Mouse (Mus musculus) bone marrow, adult 2 months (tissue): ENCODE results near the gene Psmb8. TPM values are rescaled to one million over a fixed set of nuclear protein-coding genes. Genes with fewer than 3 reads are reported as not detected.
A peak's percentile ranks its signal among the peaks of the same experiment; 100 is the strongest.

Experiments
- H3K27ac ChIP-seq: fragments of 200-500 bp; 2 replicates; pipeline ENCODE4 v1.5.1; 2012; ENCODE audit warnings: low read depth, mild to moderate bottlenecking, control low read depth, inconsistent platforms, low read length; ENCODE audit not compliant: control insufficient read depth, poor library complexity, insufficient read depth
- H3K4me1 ChIP-seq: fragments of 200-500 bp; 2 replicates; pipeline ENCODE4 v1.6.1; 2011; ENCODE audit warnings: low read length; ENCODE audit not compliant: control insufficient read depth, insufficient read depth
- H3K4me3 ChIP-seq: fragments of 200-500 bp; replicated peaks from 2 replicates; pipeline ENCODE3; 2011; ENCODE audit warnings: mild to moderate bottlenecking, low read depth, low read length, control low read depth; ENCODE audit not compliant: control insufficient read depth
- CTCF ChIP-seq: fragments of 200-500 bp; IDR thresholded peaks from 2 replicates; pipeline ENCODE4 v1.5.1; 2011; ENCODE audit warnings: low read length, control low read depth; ENCODE audit not compliant: control insufficient read depth, insufficient read depth
- POLR2A ChIP-seq: fragments of 200-500 bp; IDR thresholded peaks from 2 replicates; pipeline ENCODE4 v1.6.1; 2011; ENCODE audit warnings: low read depth, mild to moderate bottlenecking, control low read depth, low read length, borderline replicate concordance; ENCODE audit not compliant: control insufficient read depth
- WGBS: fragments of 180-500 bp; shearing (Covaris S2); methylation state at CpG from one replicate; pipeline ENCODE4 v1.1.7; 2018; 5-methylcytosine and 5-hydroxymethylcytosine counted together
- polyA plus RNA-seq: library from polyadenylated mRNA; stranded (reverse); fragments of >200 nt; gene quantifications from 2 replicates; pipeline ENCODE4 v1.2.4, GENCODE M21; 2011; ENCODE audit warnings: low replicate concordance; ENCODE audit not compliant: missing spikeins, insufficient read depth, insufficient read length

The Psmb8 gene
- polyA plus RNA-seq, 1 experiment, result 68.8 TPM

DNA sequence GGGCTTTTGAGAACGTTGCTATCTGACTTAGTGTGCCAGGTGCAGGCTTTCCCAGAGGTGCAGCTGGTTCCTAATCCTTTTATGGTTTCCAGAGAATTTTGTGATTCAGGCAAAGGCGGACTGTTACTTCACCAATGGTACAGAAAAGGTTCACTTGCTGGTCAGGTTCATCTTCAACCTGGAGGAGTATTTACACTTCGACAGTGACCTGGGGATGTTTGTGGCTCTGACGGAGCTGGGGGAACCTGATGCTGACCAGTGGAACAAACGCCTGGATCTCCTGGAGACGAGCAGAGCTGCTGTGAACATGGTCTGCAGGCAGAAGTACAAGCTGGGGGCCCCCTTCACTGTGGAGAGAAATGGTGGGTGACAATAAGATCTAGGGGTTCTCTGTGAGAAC is 43.4 kb downstream of the Psmb8 start:
- no peak for TF ChIP-seq POLR2A
- TF ChIP-seq CTCF, result no peak
- 75% methylated on average over 6 of the region's 6 CpGs for WGBS
- no peaks in the 10 kb centered on the region; the same call in 1 of the 2 replicates for H3K4me1 ChIP-seq
- no peak overlapping the region for H3K4me3 ChIP-seq
- 0 out of 2 replicates have a peak overlapping the region, but pooled peaks have one; percentile 28 for H3K27ac ChIP-seq

DNA sequence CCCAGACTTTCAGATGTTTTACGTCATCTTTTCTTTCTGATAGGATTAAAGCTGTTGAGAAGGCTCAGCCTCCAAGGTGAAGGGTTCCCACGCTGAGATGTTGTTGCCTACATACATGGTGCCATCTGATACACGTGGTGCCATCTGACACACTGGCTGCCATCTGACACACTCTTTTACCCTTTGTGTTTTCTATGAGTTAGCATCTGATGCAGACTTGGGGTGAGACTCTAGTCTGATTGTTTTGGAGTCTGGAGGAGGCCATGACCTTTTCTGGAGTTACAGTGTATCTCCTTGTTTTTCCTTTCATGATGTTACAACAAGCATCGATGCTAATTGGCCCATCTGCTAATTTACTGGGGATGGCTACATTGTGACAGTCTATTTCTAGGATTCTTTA is 47.1 kb downstream of the Psmb8 start:
- no peak for TF ChIP-seq CTCF
- no peak for TF ChIP-seq POLR2A
- Histone ChIP-seq H3K4me1 (peaks cover 4% of the 10 kb centered on the region; the same call in 1 of the 2 replicates), H3K27ac (no peak overlapping the region), H3K4me3 (no peak overlapping the region)
- WGBS, result 83% methylated on average over 4 of the region's 4 CpGs

DNA sequence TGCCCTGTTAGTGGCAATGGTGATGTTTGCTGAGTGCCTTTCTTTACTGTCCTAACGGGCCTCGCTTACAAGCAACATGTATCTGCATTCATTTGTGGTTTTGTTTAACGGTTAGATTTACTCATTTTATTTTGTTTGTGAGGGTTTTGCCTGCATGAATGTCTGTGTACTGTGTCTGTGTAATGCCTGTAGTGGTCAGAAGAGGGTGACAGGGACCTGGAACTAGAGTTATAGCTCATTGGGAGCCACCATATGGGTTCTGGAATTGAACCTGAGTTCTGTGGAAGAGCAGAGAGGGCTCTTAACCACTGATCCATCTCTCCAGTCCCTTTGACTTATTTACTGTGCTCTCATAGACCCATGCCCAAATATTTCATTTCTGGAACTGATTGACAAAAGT is 49.5 kb downstream of the Psmb8 start:
- no peak overlapping the region for H3K4me3 ChIP-seq
- no peak for TF ChIP-seq CTCF
- TF ChIP-seq POLR2A, result no peak
- no peak overlapping the region for H3K27ac ChIP-seq
- 60% methylated on average over 3 of the region's 3 CpGs for whole genome bisulfite sequencing
- peaks cover 4% of the 10 kb centered on the region; the same call in 1 of the 2 replicates for H3K4me1 ChIP-seq

DNA sequence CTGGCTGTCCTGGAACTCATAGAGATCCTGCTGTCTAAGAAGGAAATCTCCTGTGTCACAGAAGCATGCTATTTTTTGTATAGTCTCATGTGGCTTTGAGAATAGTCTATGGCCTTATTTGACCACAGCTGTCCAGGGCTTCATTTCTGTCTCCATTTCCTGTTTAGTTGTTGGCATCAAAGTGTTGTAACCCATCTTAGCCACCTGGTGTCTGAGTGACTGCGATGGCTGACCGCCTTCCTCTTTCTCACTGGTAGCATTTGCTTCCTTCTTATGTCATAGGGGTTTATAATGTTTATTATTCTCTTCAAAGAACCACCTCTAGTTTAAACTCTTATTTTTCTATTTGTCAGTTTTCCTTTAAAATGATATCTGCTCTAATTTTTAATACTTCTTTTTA is 51.2 kb downstream of the Psmb8 start:
- 6% methylated on average over 2 of the region's 2 CpGs for WGBS
- TF ChIP-seq POLR2A, result no peak
- TF ChIP-seq CTCF, result peak; percentile 43; the same call in 1 of the 2 replicates
- Histone ChIP-seq H3K27ac (no peak overlapping the region), H3K4me1 (peaks cover 4% of the 10 kb centered on the region; the same call in 1 of the 2 replicates), H3K4me3 (no peak overlapping the region)

DNA sequence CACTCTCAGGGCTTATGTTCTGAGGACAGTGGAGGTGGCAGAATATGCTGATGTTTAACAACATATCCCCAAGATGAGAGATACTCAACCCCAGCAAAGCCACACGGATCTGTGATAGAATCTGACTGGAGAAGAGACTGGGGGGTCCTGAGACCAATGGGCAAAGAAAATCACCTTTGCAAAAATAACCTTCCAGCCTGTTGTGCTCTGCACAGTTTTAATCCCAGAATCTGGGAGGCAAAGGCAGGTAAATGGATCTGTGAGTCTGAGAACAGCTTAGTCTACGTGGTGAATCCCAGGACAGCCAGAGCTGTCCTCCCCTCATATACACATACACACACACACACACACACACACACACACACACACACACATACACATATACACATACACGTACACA is 51.8 kb downstream of the Psmb8 start:
- TF ChIP-seq POLR2A (no peak), CTCF (no peak)
- 0 out of 2 replicates have a peak overlapping the region, but pooled peaks have one; percentile 7 for H3K27ac ChIP-seq
- peaks cover 4% of the 10 kb centered on the region; the same call in 1 of the 2 replicates for H3K4me1 ChIP-seq
- no peak overlapping the region for H3K4me3 ChIP-seq
- 48% methylated on average over 3 of the region's 3 CpGs for WGBS

DNA sequence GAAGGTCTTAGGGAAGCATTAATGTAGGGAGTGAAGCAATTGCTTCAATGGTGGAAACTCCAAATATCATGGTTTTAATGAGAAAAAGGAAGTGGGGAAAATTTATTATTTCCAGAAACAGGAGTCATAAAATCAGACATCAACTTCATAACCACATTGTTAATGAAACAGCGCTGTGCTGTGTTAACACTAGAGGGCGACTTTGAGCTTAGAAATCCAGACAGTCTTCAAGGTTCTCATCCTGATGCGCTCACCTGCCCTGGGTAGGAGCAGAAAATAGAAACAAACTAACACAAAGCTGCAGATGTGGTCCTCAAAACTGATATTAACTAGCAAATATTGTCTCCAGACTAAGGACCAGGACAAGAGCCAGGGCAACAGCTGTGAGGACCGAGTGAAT is 52.4 kb downstream of the Psmb8 start:
- Histone ChIP-seq H3K4me1 (peaks cover 4% of the 10 kb centered on the region; the same call in 1 of the 2 replicates), H3K27ac (no peak overlapping the region), H3K4me3 (no peak overlapping the region)
- no peak for TF ChIP-seq POLR2A
- TF ChIP-seq CTCF, result peak; percentile 48
- WGBS, result 12% methylated on average over 4 of the region's 4 CpGs

Other genes with a start within 250 kb of the Psmb8 start
- 1.9 and 4.1 TPM in 2 replicates for gene B3galt4, start 246.2 kb upstream of the Psmb8 start, polyA plus RNA-seq
- gene Vps52, start 241.9 kb upstream of the Psmb8 start, polyA plus RNA-seq, result 13.7 and 23.1 TPM in 2 replicates
- gene Rps18, start 241.7 kb upstream of the Psmb8 start, polyA plus RNA-seq, result 1,108 and 1,335 TPM in 2 replicates
- 698 and 1,240 TPM in 2 replicates for gene H2-K1, start 197.4 kb upstream of the Psmb8 start, polyA plus RNA-seq
- gene Ring1, start 173.0 kb upstream of the Psmb8 start, polyA plus RNA-seq, result 9.0 and 35.7 TPM in 2 replicates
- 120 and 165 TPM in 2 replicates for gene H2-Ke6, start 169.7 kb upstream of the Psmb8 start, polyA plus RNA-seq
- 51.4 and 84.6 TPM in 2 replicates for gene Slc39a7, start 166.0 kb upstream of the Psmb8 start, polyA plus RNA-seq
- gene Rxrb, start 165.9 kb upstream of the Psmb8 start, polyA plus RNA-seq, result 36.0 and 70.9 TPM in 2 replicates
- 10.7 and 12.6 TPM in 2 replicates for gene Col11a2, start 158.3 kb upstream of the Psmb8 start, polyA plus RNA-seq
- gene H2-Oa, start 105.4 kb upstream of the Psmb8 start, polyA plus RNA-seq, result 3.9 and 6.3 TPM in 2 replicates
- 14.2 and 38.5 TPM in 2 replicates for gene H2-DMa, start 78.2 kb upstream of the Psmb8 start, polyA plus RNA-seq
- 118 and 172 TPM in 2 replicates for gene Brd2, start 75.1 kb upstream of the Psmb8 start, polyA plus RNA-seq
- 24.3 and 38.9 TPM in 2 replicates for gene H2-DMb2, start 54.4 kb upstream of the Psmb8 start, polyA plus RNA-seq
- 42.1 and 59.8 TPM in 2 replicates for gene H2-DMb1, start 44.6 kb upstream of the Psmb8 start, polyA plus RNA-seq
- gene Tap1, start 10.2 kb upstream of the Psmb8 start, polyA plus RNA-seq, result 34.1 and 55.9 TPM in 2 replicates
- 111 and 156 TPM in 2 replicates for gene Psmb9, start 10.0 kb upstream of the Psmb8 start, polyA plus RNA-seq
- gene Tap2, start 5.8 kb downstream of the Psmb8 start, polyA plus RNA-seq, result 50.7 and 54.8 TPM in 2 replicates
- 30.9 and 72.2 TPM in 2 replicates for gene H2-Ob, start 41.2 kb downstream of the Psmb8 start, polyA plus RNA-seq
- 73.7 and 175 TPM in 2 replicates for gene H2-Ab1, start 60.0 kb downstream of the Psmb8 start, polyA plus RNA-seq
- gene H2-Aa, start 90.1 kb downstream of the Psmb8 start, polyA plus RNA-seq, result 65.0 and 143 TPM in 2 replicates
- 32.6 and 82.7 TPM in 2 replicates for gene H2-Eb1, start 108.1 kb downstream of the Psmb8 start, polyA plus RNA-seq
- 0.29 and 0.60 TPM in 2 replicates for gene H2-Eb2, start 127.9 kb downstream of the Psmb8 start, polyA plus RNA-seq
- 1.1 and 1.8 TPM in 2 replicates for gene Btnl2, start 157.1 kb downstream of the Psmb8 start, polyA plus RNA-seq
- gene Btnl1, start 179.4 kb downstream of the Psmb8 start, polyA plus RNA-seq, result not detected in 2 replicates
- 0.92 and 3.7 TPM in 2 replicates for gene BC051142, start 201.1 kb downstream of the Psmb8 start, polyA plus RNA-seq